Mouse (Mus musculus) ES-Bruce4 (cell line): Measurements from ENCODE around the gene Ctxn1.

ENCODE experiments used
- CTCF ChIP-seq: IDR thresholded peaks from one replicate; pipeline ENCODE4 v1.8.1; 2011; ENCODE audit warnings: low read depth, low read length
- POLR2A ChIP-seq: IDR thresholded peaks from one replicate; pipeline ENCODE4 v1.8.1; 2011; ENCODE audit warnings: low read length; ENCODE audit not compliant: insufficient read depth

GRCm38 (mm10) chr8:4247241-4247640 is 11.8 kb downstream of the Ctxn1 start:
- TF ChIP-seq CTCF (no peak), POLR2A (no peak)
